Mouse (Mus musculus) thymus, postnatal 10 days (tissue): ENCODE data around the gene Vwce.

Experiments used
- DNase-seq, 2 experiments: peaks; one replicate each; pipeline ENCODE4 v3.0.0; 2021; ENCODE audit warnings: low spot score in 2 of 2

Gene Vwce

DNA sequence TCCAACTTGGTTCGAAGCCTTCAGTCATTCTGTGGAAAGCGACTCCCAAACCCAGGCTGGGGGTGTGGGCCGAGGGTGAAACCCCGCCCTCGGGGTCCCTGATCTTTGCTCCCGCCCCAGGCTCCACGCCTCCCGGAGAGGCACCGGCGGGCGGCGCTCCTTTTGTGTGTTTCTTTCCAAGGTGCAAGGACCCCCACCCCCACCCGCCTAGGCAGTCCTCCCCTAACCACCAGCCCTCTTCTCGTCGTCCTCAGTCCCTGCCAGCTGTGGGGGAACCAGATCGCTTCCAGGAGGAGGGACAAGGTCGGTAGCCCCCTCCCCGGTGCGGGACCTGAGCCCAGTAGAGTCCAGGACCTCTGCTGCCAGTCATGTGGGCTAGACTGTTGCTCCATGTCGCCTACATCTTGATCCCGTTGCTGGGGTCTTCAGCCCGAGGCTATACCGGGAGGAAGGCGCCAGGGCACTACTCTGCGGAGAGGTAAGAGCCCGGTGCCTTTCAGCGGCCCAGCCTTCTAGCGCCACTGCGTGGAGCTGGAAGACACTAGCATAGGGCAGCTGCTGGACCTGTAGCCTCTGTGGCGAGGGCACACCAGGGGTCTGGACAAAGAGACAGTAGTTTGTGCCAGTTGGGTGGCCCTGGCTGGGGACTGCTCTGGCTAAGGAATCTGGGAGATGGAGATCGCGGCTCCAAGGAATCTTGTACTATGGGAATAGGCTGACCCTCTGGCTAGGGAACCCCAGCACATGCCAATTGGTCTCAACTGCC is at the start of gene Vwce:
TSS of gene Vwce (plus strand) at position 108 of the 766 bp plus-strand sequence.
- peak; percentile 34 to 48 for DNase-seq

DNA sequence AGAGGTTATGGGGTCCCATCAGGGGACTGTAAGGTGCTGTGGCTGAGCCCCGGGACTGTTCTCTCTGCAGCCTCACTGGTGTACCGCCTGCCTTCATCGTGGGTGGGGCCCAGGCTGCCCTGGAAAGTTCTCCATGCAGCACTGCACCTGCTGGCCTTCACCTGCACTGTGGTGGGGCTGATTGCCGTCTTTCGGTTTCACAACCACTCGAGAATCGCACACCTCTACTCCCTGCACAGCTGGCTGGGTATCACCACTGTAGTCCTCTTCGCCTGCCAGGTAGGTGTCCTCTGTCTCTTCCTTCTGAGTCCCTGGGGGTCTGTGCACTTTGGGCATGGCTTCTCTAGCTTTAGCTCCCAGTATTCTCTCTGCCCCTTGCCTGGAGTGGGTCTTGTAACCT is 48.9 kb upstream of the Vwce start:
- no peak for DNase-seq

DNA sequence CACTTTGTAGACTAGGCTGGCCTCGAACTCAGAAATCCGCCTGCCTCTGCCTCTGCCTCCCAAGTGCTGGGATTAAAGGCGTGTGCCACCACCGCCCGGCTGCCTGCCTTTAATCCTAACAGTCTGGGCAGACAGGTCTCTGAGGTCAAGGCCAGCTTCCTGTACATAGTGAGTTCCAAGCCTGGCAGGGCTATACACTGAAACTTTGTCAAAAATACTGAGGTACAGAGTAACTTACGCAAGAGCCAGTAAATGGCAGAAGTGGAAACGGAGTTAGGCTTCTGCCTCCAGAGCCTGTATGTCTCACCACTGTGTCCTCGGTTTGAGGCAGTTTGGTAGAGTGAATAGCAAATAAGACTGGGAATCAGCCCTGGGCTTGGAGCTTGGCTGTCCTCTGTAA is 46.8 kb upstream of the Vwce start:
- no peak for DNase-seq

DNA sequence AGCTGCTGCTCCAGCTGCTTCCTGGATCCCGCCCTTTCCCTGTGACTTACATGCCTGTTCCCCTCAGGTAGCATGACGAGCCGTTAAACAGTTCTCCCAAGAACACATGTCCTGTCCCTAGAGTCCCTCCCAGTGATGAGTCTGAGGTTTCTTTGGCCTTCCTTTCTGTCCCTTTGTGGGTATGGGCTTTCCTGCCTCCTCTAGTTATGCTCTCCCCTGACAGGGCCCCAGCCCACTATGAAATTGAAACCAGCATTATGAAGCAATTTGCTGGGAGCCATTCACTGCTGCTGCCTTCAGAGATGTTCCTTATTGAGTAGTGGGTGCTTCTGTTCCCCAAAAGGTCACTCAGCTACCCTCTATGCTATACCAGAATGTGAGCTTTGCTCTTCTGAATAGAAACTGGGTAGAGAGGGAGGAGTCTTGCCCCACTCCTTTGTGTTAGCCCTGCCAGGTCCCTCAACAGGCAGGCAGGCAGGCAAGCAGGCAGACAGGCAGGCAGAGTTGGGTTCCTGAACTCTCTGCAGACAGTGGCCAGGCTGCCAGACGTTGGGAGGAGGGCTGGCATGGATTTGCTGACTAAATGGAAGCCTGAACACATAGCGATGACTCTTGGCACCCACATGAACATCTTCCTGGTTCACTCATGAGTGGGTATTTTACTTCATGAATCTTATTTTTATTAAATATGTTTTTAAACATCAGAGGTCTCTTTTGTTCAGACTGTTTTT is 44.7 kb upstream of the Vwce start:
- no peak for DNase-seq

DNA sequence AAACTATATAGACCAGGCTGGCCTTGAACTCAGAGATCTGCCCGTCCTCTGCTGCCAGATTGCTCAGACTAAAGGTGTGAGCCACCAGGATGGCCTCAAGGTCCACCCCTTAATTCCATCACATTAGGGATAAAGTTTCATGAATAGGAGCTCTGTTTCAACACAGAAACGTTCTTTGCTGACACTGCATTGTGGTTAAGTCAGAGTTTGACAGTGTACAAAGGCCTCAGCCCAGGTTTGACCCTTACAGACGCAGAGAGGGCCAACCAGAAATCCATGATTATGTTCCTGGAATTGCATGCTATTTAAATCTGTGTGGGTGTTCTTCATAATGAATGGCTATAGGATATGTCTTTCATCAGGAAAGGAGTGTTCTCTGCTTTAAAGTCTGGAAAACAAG is 43.7 kb upstream of the Vwce start:
- no peak for DNase-seq

DNA sequence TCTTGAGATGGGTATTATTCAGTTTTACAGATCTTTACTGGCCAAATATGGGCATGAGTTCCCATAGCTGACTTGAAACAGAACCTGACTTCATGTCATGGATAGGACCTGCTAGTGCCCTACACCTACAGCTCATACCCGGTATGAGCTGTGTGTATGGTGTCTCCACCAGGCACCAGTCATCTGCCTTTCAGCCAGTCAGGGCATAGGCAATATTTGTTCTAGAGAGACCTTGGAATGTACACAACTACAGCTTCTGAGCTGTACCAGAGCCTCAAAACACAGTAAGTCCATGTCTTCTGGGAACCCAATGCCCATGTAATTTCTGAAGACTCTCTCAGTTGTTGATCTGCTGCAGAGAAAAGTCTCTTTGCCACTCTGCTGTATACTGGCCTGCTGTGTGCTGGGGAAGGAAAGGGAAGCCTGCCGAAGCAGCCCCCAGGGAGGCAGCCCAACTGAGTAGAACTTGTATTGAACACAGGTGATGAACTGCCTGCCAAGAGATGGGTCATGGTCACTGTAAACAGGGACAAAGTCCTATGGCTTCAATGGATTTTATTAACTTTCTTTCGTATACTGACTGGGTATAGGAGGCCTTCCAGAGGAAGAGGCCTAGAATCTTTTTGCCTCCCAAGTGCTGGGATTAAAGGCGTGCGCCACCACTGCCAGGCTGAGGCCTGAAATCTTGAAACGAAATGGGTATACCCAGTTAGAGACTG is 42.2 kb upstream of the Vwce start:
- no peak for DNase-seq

DNA sequence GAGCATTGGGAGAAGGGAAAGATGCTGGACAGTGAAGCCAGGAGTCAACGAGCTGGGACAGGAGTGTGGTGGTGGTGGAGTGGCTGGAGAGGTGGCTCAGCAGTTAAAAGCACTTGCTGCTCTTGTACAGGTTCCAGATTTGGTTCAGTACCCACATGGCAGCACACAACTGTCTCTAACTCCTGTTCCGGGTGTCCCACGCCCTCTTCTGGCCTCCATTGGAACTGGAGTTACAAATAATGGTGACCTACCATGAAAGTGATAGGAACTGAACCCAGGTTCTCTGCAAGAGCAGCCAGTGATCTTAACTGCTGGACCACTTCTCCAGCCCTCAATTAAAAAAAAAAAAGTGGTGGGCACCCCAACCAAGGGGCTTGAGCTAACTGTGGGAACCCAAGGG is 35.8 kb upstream of the Vwce start:
- peak in 1 of 2 experiments; percentile 27 for DNase-seq

DNA sequence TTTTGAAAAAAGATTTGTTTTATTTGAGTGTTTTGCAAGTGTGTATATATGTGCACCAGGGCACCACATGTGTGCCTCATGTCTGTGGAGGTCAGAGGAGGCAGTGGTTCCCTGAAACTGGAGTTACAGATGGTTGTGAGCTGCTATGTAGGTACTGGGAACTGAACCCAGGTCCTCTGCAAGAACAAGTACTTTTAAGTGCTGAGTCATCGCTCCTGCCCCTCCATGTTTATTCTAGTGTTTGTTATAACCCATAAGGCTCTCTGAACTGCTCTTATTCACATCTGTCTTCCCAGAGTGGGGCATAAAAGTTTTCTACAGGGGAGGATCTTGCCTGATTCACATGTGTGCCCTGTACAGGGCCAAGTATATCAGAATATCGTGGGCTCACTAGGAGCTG is 34.4 kb upstream of the Vwce start:
- DNase-seq = no peak

DNA sequence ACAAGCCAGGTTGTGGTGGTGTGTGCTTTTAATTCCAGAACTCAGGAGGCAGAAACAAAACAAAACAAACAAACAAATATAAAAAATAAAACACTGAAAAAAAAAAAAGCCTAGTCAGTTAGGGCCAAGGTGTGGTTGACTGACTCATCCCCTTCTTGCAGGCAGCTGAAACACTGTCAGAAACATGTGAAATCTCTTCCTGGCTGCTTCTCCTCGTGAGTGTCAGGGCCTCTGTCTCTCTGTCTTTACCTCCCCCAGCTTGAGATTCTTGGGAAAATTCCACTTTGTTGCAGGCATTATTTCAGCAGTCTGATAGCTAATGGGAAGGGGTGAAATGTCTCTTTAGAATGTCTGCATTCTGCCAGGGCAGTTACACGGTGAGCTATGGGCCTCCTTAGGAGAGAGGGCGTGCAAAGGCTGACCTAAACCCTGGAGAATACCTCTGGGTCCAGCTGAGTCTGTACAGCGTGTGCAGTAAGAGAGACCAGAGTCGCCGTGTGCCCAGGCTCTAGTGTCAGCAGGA is 31.7 kb upstream of the Vwce start:
- DNase-seq = no peak

DNA sequence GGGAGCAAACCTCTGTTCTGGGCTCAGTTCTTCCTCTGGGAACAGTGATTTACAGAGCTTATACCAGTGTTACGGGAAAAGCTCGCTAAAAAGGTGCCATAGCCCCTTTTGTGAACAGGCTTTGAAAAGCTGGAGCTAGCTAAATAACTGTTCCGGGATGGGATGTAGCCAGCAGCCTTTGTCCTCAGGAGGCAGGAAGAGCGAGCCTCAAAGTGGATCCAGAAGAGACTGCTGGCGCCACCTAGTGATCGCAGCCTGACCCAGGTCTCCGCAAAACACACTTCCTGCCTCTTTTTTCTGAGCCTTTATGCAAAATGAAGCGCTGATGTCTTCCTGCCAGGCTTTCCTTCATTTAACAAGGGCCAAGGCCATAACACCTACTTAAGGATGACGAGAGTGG is 31.2 kb upstream of the Vwce start:
- peak; percentile 79 to 95 for DNase-seq

DNA sequence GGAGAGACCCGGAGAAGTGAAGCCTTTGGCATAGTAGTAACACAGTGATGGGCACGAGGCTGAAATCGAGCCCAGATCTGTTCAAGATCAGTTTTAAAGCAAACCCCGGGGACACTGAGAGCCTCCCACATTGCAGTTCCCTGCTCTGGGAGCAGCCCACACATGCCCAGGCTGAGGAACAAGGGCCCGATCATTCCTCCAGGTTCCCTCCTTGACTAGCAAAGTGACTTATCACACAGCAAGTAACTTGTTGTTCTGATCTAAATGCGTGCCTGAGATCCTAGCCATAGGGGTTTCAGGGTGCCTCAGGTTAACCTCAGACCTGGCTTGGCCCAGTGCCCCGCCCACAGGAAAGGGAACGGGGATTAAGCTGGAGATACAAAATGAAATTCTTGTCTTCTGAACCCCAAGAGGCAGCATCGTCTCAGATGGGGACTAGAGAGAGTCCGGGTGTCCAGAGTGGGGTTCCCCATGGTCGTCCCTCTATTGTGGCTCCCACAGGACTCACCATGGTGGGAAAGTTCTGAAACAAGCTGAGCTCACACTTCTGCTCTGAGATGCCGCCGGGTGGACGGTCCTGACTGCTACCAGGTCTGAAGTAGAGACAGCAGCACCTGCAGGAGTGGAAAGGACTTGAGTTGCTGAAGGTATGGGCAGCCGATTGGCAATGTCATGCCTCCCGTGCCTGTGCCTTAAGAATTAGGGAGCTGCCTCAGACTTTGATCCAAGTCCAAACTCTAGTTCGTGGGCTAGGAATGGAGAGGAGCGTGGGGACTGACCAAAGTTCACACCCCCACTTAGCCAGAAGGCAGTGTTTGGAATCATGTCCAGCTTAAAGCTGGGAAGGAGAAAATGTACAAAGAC is 30.1 kb upstream of the Vwce start:
- no peak for DNase-seq

DNA sequence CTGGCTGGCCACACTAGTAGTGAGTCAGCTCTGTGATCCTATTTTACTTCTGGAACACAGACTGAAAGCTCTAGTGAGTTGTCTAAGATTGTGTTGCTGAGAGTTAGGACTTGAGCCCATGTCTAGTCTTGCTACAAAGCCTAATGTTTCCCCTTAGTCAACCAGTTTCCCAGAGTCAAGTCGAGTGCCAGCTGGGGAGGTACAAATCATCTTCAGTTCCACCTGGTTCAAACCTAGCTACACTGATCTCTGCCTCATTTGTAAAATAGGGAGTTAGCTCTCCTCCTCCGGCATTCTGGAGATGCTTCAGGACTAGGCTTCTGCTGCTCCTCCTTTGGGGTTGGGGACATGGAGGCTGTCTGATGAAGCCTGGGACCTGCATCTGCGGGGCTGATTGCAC is 29.5 kb upstream of the Vwce start:
- DNase-seq = no peak

DNA sequence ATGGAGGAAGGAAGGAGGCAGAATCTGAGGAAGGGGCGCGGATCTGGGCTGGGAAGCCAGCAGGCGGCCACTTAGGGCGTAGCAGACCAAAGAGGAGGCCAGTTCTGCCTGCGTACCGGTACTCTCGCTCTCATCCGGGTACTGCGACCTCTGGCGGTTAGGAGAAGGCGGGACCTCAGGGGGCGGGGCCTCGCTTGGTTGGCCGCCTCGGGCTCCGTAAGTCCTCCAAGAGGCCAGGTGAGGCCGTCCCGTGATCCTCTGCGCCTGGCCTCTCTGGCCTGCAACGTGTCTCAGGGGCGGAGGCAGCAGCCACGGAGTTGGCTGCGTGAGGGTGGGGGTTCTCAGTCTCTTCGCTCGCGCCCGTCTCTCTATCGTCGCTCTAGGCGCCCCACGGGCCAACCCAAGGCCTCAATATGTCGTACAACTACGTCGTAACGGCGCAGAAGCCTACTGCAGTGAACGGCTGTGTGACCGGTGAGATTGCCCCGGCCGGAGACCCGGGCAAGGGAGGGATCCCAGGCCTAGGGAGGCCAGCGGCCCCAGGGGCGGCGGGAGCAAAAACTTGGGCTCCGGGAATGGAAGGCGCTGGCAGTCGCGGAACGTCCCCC is 28.6 kb upstream of the Vwce start, which contains the start of the genes Ddb1 and Tkfc:
TSS of gene Ddb1 (plus strand) at position 35 of the 608 bp plus-strand sequence.
TSS of gene Tkfc (minus strand) at position 362 of the 608 bp plus-strand sequence.
- DNase-seq = peak; percentile 99

DNA sequence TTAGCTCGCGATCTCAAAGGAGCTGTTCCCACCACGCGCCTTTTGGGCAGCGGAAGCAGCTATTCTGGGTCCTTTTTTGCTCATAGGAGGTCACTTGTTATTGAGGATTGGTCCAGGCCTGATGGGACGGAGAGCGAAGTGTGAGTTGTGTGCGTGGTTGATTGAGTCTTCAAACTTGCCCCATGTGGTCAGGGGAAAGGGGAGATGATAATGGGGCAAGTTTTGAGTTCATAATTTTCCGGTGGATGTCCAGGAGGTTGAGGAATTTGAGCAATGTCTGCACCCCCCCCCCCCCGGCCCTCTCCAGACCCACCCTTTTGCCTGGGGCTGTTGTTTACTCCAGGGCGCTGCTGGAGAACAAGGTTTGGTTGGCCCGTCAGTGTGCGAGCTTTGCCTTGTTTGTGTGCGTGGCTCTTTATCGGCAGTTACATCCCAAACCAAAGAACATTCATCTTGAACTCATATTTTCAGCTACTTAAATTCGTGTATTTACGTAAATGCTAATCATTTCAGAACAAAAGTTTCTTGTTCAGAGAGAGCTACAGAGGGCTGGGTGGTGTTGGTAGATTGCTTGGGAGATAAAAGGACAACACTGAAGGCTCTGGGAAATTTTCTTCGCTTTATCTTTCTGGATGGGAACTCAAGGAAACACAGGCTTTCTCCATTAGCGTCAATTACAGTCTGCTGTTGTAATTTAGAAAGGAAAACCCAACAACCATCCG is 28.0 kb upstream of the Vwce start:
- DNase-seq = no peak

DNA sequence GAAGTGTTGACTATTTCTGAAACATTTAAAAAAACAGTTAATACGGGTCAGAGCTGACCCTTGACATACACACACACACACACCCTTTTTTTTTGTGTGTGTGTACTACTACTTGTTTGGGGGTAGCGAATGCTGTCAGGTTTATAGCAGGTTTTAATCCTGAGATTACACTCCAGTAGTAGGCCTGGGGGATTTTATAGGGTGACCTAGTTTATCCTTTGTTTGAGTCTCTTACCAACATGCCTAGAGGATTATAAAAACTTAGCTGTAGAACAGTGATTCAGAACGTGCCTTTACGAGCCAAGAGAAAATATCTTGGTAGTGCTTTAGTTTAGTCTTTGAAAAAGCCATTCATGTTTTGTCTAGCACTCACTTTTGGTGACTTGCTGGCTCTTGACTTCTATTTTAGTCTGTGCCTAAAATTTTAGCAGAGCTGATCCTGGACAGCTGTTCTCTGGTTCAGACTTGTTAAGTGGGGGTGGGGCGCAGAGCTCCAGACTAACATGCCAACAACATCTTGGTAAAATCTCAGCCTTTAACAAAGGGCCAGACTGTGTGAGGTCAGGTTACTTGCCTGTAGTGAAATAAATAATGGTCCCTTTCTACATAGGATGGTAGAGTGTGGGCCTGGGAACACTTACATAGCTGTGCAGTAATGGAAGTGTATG is 25.3 kb upstream of the Vwce start:
- DNase-seq = no peak

DNA sequence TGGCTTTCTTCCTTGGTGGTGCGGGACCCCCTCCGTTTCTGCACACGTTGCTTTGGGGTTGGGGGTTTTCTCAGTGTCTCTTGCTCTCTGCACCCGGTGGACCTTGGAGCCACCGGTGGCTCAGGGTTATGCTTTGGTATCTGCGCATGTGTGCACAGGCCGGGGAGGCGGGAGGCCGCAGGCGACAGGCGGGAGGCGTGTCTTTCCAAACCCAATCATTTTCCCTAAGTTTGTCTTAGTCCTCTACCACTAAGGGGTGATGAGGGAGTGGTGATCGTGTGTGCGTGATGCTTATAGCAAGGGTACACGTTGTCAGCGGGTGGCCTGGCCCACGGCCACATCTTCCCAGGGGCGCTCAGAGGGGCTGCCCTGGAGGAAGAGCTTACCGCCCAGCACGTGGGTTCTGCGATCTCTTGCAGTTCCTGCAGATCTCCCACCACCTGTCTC is 882 bp downstream of the Vwce start:
- no peak for DNase-seq

DNA sequence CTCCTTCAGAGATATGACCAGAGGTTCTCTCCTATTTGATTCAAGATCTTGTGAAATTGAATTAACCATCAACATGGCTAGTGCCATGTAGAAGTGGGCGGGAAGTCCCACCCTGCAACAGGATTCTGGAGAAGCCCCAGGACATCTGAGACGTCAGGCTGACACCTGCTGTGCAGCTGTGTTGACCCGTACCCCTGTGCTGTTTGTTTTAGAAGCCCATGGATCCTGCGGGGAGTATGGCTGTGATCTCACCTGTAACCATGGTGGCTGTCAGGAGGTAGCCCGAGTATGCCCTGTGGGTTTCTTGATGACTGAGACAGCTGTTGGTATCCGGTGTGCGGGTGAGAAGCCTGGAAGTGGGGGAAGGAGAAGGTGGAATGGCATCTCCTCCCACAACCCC is 3.8 kb downstream of the Vwce start:
- DNase-seq = no peak

DNA sequence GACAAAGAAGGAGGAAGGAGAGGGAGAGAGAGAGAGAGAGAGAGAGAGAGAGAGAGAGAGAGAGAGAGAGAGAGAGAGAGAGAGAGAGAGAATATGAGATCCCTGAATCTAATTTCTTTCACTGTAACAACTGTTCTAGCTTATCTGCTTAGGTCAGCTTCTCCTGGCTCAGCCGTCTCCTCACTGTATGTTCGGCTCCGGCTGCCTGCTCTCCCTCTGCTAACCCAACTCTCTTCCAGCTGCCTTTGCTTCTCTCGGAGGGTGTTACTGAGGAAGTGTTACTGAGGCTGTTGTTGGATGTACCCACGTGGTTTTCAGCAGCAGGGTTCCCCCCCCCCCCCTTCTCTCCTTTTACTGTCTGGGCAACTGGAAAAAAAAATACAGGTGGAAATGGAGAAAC is 6.1 kb downstream of the Vwce start:
- DNase-seq = no peak

DNA sequence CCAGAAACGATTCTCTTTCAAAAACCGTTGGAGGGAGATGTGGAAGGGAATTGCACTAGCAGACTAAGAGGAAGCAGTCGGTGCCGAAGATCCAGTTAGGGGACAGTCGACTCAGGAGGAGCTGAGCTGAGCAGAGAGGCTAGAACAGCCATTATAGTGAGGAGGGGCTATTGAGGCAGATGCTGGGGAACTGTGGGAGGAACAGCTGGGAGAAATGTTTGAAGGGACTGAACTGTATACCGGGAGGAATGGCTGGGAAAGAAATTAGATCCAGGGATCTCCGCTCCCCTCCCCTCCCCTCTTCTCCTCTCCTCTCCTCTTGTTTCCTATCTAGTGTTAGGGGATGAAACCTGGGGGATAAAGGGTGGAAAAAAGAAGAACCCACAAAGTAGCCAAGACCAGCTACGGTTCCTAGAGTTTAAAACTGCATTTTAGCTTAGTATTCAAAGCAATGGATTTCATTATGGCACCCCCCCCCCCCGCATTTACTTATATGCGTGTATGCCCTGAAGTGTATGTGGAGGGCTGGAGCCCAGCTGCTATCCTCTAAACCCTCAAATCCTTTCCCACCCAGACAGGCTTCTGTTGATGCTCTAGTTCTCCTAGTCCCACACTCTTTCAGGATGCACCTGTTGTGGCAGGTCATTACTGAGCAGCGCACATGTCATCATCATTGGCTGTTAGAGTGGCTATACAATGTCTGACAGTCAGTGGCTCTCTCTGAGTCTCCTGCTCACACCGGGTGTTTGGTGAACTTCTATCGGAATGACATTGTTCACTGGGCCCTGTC is 6.8 kb downstream of the Vwce start:
- no peak for DNase-seq
